Mouse (Mus musculus) layer of hippocampus, adult 2 months (tissue): Measurements from ENCODE around the gene Smu1. TPM values are rescaled to one million over a fixed set of nuclear protein-coding genes. Genes with fewer than 3 reads are reported as not detected.

Experiments used
- DNase-seq, 2 experiments: peaks; one replicate each; pipeline ENCODE4 v3.0.0; 2022; ENCODE audit warnings: low spot score in 2 of 2
- H3K27ac ChIP-seq: fragments of 200-600 bp; 2 replicates; pipeline ENCODE4 v1.8.1; 2022
- H3K4me3 ChIP-seq: fragments of 200-600 bp; 2 replicates; pipeline ENCODE4 v1.8.1; 2022; ENCODE audit warnings: mild to moderate bottlenecking
- CTCF ChIP-seq: fragments of 200-600 bp; conservative IDR thresholded peaks from 2 replicates; pipeline ENCODE4 v1.8.1; 2022; ENCODE audit warnings: antibody characterized with exemption, mild to moderate bottlenecking, moderate library complexity
- microRNA-seq, 2 experiments: library from miRNA; unstranded; fragments of <30 nt; microRNA quantifications; one replicate each; pipeline ENCODE4 v1.2.0; 2021
- total RNA-seq, 2 experiments: library from RNA; stranded (reverse); gene quantifications; 2 replicates each; pipeline ENCODE4 v1.2.3; 2021

The Smu1 gene
- total RNA-seq, 2 experiments from 2014 or later = 51.4 to 52.3 TPM

DNA sequence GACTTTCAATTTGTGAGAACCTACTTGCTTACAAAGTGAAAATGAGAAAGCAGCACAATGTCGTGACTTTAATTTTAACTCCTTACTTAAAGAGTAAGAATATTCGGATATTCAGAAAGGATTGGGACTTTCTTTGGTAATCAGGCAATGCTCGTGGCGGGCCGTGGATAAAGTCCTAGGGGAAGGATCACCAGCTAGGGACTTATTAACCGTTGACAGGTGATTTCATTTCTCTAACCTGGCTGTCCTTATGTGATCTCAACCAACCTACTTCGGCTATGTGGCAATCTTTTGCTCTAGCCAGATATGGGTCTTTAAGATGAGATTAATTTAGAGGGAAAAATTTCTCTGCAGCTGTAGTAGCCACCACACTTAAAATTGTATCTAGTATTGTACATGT is 32.6 kb downstream of the Smu1 start:
- Histone ChIP-seq H3K4me3 (peak overlapping the region; percentile 100), H3K27ac (no peak overlapping the region)
- TF ChIP-seq CTCF = no peak
- no peak for DNase-seq

DNA sequence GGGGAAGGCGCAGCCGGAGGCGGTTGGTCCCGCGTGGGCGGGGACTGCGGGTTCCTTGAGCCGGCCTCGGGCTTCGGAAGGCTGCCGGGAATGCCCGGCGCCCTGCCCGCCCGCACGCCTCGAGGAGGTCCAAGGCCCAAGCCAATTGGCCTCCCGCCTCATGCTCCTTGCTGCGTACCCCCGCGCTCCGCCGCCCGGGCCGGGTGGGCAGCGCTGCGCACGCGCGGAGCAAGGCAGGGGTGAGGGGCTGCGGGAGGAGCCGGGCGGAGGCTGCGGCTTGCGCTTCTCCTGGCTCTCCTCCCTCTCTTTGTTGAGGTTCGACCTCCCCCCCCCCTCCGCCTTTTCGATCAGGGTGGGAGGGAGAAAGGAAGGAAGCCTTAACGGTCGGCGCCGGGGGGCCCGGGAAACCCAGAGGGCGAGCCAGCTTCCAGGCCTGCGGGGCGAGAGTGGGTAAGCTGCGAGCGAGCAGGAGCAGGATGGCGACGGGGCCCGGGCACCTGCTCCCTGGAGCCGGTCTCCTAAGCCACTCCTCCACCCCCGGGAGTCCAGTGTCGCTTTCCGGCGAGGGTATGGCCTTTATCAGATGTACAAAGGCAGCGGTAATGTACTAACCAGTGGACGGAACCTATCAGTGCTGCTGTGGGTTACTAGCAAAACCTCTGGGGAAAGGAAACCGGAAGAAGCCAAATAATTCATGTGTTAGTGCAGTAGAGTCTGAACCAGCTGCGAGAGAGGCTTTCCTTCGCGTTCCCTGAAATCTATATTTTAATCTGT is 34.8 kb downstream of the Smu1 start:
- DNase-seq = peak; percentile 80 to 83
- H3K4me3 ChIP-seq = peak overlapping the region; percentile 100
- no peak for TF ChIP-seq CTCF
- peak overlapping the region; percentile 100 for H3K27ac ChIP-seq

DNA sequence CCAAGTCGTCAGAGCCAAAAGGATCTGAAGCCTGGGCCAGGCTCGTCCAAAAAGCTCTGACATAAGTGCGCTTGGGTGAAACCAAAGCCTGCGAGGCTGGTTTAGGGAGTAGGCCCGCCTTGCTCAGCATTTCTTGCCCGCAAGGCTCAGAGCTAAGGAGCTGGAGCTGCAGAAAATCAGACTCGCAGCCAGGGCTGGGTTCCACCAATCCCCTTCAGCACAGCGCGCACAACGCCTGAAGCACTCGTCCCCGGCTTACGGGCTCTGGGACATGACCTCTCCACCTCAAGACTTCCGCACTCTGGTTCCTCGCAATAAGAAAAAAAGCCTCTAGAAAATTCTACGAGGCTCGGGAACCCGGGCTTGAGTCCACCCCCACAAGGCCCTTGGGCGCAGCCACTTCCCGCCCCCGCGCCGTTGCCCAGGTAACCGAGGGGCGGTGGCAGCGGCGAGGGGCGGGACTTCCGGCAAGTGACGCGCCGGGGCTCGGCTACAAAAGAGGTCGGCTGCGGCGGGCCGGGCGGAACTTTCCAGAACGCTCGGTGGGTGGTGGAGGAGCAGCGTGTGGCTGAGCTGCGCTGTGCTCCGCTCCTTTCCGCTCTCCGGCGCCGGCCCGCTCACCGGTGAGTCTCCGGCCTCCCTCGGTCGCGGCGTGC is 35.6 kb downstream of the Smu1 start, which contains the start of gene Dnaja1:
Gene Dnaja1, plus strand, starts transcription at position 140 of the 656 bp plus-strand sequence.
- peak; percentile 93 to 98 for DNase-seq
- peak; percentile 21; the same call in 1 of the 2 replicates for TF ChIP-seq CTCF

DNA sequence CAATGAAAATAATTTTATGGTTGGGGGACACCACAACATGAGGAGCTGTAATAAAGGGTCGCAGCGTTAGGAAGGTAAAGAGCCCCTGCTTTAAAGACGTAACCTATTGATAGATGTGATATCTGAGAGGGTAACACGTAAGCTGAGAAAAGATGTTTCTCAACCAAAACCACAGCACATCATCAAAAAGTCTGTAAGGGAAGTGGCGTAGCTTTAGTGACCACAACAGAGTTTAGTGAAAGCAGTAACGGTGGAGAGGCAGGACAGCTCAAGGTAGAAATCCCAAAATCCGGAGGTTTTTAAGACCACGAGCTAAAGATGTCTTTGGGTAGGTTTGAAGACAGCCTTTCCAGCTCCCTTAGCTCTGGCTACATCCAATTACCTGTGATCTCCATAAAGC is 36.8 kb downstream of the Smu1 start:
- no peak for DNase-seq
- TF ChIP-seq CTCF = no peak
- no peak overlapping the region for H3K4me3 ChIP-seq
- H3K27ac ChIP-seq = peak overlapping the region; percentile 100

More for the DNA sequence above, 35.6 kb downstream of the Smu1 start, which contains the start of gene Dnaja1:
- H3K27ac ChIP-seq = peak within 1 kb of the TSS; percentile 100
- H3K4me3 ChIP-seq = peak within 1 kb of the TSS; percentile 100

DNA sequence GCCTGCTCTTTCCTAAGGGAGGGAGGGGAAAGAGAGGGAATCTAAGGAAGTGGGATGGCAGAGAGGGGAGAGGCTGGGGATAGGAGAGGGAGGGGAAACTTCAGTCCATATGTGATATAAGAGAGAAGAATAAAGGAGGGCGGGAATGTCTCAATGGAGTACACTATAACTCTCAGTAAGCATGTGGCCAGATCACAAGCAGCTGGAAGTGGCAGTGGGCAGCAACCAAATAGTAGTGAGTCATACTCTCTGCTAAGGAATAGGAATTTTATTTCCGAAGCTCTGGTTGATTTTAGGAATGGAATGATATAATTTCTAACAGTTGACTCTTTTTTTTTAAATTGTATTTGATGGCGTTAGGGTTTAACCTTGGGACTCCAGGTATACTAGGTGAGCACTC is 40.6 kb downstream of the Smu1 start:
- no peak overlapping the region for H3K4me3 ChIP-seq
- H3K27ac ChIP-seq = no peak overlapping the region
- no peak for TF ChIP-seq CTCF
- DNase-seq = no peak

DNA sequence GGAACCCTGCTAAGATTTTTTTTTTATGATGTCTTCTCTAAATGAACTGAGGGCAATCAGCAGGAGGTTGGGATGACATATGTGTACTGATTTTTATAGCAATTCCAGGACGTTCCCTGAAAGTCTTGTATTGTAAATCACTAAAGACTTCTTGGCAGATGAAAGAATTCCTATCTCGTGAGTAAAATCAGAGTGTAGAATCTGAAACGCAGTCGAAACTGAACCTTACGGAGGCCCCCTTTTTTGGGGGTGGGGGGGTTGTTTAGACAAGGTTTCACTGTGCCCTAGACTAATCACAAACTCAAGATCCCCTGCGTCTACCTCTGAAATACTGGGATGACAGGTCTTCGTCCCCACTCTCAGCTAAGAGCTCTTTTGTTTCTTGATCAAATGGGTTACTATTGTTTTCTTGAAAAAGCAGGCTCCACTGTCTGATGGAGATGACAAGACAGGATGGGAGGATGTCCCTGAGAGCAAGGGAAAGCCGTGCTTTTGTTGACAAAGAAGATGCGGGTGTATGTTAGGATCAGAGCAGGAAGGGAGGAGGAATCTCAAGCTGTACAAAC is 53.9 kb downstream of the Smu1 start:
- TF ChIP-seq CTCF = no peak
- peak overlapping the region; percentile 99 for H3K27ac ChIP-seq
- DNase-seq = no peak
- peak overlapping the region; percentile 93 for H3K4me3 ChIP-seq

DNA sequence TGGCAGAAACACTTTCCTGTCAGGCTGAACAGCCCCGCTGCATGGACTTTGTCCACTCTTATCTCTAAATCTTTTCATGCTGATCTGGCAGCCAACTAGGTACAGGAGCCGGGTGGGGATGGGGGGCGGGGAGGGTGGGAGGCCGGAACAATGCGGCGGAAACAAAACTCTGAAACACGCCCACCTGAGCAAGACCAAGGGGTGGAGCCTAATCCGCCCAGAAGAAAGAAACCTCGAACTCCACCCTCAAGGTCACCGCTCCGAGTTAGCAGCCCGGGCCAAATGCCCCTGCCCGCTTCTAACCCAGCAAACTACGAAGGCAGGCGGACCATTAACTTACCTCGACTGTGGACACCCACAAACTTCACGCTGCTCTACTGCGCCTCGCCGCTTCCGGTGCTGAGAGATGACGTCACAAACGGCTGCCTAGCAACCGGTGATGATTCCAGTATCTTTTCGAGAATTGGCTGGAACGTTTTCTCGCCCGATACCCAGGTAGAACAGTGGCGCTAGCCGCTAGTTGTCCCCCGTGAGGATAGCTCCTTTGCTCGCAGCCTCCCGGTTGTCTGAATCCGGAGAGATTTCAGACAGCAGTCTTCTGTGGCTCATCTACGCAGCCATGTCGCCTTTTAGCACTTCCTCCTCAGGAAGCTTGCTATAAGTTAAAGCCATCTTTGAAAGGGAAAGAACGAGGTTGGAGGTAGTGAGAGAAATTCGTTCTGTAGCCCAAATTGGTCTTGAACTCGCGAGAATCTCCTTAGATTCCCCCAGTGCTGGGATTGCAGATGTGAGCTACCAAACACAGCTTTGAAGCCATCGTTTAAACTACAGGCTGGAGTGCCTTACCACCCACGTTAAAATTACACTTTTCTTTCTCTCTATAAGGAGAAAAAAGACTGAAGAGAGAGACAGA is 54.7 kb downstream of the Smu1 start, which contains the start of gene Aptx:
Gene Aptx, minus strand, starts transcription at position 398 of the 913 bp plus-strand sequence.
- peak within 1 kb of the TSS; percentile 99 for H3K27ac ChIP-seq
- DNase-seq = peak; percentile 95 to 97
- TF ChIP-seq CTCF = peak; percentile 45
- H3K4me3 ChIP-seq = peak within 1 kb of the TSS; percentile 93

DNA sequence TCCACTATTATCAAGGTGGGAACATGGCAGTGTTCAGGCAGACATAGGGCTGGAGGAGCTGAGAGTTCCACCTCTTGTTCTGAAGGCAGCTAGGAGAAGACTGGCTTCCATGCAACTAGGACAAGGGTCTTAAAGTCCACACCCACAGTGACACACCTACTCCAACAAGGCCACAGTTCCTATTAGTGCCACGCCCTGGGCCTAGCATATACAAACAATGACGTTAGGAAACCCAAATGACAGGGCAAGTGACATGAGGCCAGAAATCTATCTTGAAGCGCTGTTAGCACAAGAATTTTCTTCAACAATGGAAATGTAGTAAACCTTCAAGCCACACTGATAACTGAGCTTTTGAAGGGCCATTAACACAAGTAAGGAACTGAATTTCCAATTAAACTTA is 55.9 kb downstream of the Smu1 start:
- peak overlapping the region; percentile 93 for H3K4me3 ChIP-seq
- TF ChIP-seq CTCF = no peak
- no peak overlapping the region; the same call in 1 of the 2 replicates for H3K27ac ChIP-seq
- DNase-seq = no peak

DNA sequence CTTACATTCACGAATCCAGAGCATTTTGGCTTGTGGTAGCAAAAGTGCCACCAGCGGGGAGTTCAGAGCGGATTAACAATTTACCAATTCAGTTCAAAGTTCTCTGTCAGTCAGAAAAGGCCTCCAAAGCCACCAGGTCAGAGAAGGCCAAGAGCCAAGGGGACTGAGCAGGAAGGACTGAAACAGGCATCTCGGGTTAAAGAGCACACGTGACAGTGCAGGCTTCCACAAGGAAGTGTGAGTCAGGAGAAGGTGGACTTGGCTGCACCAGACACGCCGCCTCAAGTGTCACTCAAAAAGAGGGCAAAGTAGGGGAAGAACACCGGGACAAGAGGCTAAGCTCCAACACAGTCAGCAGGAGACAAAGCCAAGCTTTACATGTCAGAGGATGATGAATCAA is 57.5 kb downstream of the Smu1 start:
- Histone ChIP-seq H3K4me3 (no peak overlapping the region), H3K27ac (no peak overlapping the region)
- DNase-seq = no peak
- no peak for TF ChIP-seq CTCF

DNA sequence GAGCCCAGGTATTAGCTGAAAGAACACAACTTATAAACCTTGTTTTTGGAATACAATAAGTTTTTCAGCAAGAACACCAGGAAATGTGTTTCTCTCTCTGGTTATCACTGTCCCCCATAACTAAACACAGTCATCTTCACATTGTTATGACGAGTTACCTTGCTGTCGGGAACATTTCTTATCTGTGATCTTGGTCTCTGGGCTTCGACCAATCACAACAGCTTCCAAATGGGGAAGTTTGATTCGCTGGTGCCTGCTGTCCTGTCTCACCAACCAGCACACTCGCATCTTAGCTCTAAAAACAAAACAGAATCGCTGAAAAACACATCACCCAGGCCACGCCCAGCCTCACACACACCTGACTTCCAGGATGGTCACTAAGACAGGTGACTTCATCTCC is 60.7 kb downstream of the Smu1 start:
- Histone ChIP-seq H3K27ac (no peak overlapping the region), H3K4me3 (no peak overlapping the region)
- TF ChIP-seq CTCF = no peak
- no peak for DNase-seq

DNA sequence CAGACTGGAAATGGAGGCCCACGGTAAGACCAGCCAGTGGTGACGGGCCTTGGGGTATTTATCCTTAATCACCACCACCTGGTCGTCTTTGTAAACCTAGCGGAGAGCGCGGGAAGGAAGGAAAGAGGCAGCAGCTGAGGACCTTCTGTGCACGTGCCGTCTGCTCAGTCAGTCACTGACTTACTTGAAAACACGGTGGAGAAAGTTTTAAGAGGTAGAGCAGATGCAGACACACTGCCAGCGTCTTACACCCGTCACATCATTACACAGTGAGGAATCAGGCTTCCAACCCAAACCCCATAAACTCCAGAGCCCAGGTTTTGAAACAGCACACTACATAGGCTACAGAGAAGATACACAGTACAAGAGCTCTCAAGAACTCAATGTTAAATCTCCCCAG is 66.6 kb downstream of the Smu1 start:
- TF ChIP-seq CTCF = no peak
- Histone ChIP-seq H3K4me3 (no peak overlapping the region), H3K27ac (no peak overlapping the region)
- no peak for DNase-seq

Small RNAs within 50 kb of the gene (microRNA-seq; reads per million reads assigned to microRNA genes)
- 0 to 0.37 reads per million in 2 experiments for gene Mir207

Other genes with a start within 250 kb of the Smu1 start
- 10 to 100 TPM; 26.8 to 29.0 TPM for gene Aptx, start 54.7 kb downstream of the Smu1 start, total RNA-seq
- 100 to 1,000 TPM; 282 to 312 TPM for gene Dnaja1, start 35.8 kb downstream of the Smu1 start, total RNA-seq
- 10 to 100 TPM in 1 of 2 experiments, 1 to 10 TPM in 1; 8.5 to 10.8 TPM for gene B4galt1, start 96.1 kb upstream of the Smu1 start, total RNA-seq
- not detected for gene Spink4, start 162.1 kb upstream of the Smu1 start, total RNA-seq
- 100 to 1,000 TPM; 149 to 151 TPM for gene Bag1, start 190.4 kb upstream of the Smu1 start, total RNA-seq
- 10 to 100 TPM; 81.5 to 84.7 TPM for gene Chmp5, start 190.5 kb upstream of the Smu1 start, total RNA-seq
- 10 to 100 TPM; 72.0 to 77.1 TPM for gene Nfx1, start 213.0 kb upstream of the Smu1 start, total RNA-seq